Mouse (Mus musculus) hindbrain, embryonic 15.5 days (tissue): Measurements from ENCODE around the gene Tmem121. TPM values are rescaled to one million over a fixed set of nuclear protein-coding genes. Genes with fewer than 3 reads are reported as not detected.

Experiments
- polyA plus RNA-seq: library from polyadenylated mRNA; unstranded; fragments of >200 nt; fragmentation: Nextera tagmentation; extraction: Ambion mirVana; gene quantifications from 2 replicates; pipeline ENCODE4 v1.2.1, GENCODE M21; 2015

The Tmem121 gene
- polyA plus RNA-seq, 1 experiment from 2014 or later: 49.8 TPM

Other genes starting within 250 kb of the Tmem121 start
- gene Nudt14, start 243.8 kb upstream of the Tmem121 start, polyA plus RNA-seq: 52.3 and 60.9 TPM in 2 replicates
- 53.0 and 56.6 TPM in 2 replicates for gene Btbd6, start 209.4 kb upstream of the Tmem121 start, polyA plus RNA-seq
- 49.3 and 51.3 TPM in 2 replicates for gene Brf1, start 185.2 kb upstream of the Tmem121 start, polyA plus RNA-seq
- gene Pacs2, start 171.4 kb upstream of the Tmem121 start, polyA plus RNA-seq: 30.2 and 32.3 TPM in 2 replicates
- gene Tex22, start 111.4 kb upstream of the Tmem121 start, polyA plus RNA-seq: not detected in 2 replicates
- 16.3 and 16.6 TPM in 2 replicates for gene Mta1, start 87.7 kb upstream of the Tmem121 start, polyA plus RNA-seq
- 294 and 336 TPM in 2 replicates for gene Crip2, start 45.7 kb upstream of the Tmem121 start, polyA plus RNA-seq
- gene Crip1, start 39.6 kb upstream of the Tmem121 start, polyA plus RNA-seq: 29.2 and 34.7 TPM in 2 replicates
- gene Tedc1, start 29.5 kb upstream of the Tmem121 start, polyA plus RNA-seq: 18.3 and 23.6 TPM in 2 replicates